Mouse (Mus musculus) liver, embryonic 11.5 days (tissue): Measurements from ENCODE around the gene Synm. TPM values are rescaled to one million over a fixed set of nuclear protein-coding genes. Genes with fewer than 3 reads are reported as not detected.

Source experiments
- ATAC-seq: fragments of 200-750 bp; cut with Nextera tagmentation; replicated peaks from 2 replicates; pipeline ENCODE4 v1.8.0; 2017; ENCODE audit warnings: moderate number of reproducible peaks, mild to moderate bottlenecking, moderate TSS enrichment, moderate library complexity; ENCODE audit not compliant: low FRiP score
- DNase-seq: peaks from one replicate; pipeline ENCODE4 v3.0.0-alpha.2; 2017; ENCODE audit warnings: low spot score
- H3K27ac ChIP-seq: fragments of 300-500 bp; sonication (generic); 2 replicates; pipeline ENCODE4 v1.5.1; 2014; ENCODE audit warnings: mild to moderate bottlenecking, low read depth, low read length, control low read depth
- H3K27me3 ChIP-seq: fragments of 300-500 bp; sonication (generic); replicated peaks from 2 replicates; pipeline ENCODE4 v1.6.1; 2014; ENCODE audit warnings: low read length, mixed read lengths; ENCODE audit not compliant: control insufficient read depth, insufficient read depth
- H3K36me3 ChIP-seq: fragments of 300-500 bp; sonication (generic); 2 replicates; pipeline ENCODE4 v1.6.1; 2014; ENCODE audit warnings: mild to moderate bottlenecking, low read length, moderate library complexity, mixed read lengths; ENCODE audit not compliant: control insufficient read depth, insufficient read depth
- H3K4me1 ChIP-seq: fragments of 300-500 bp; sonication (generic); replicated peaks from 2 replicates; pipeline ENCODE4 v1.6.1; 2014; ENCODE audit warnings: low read length, mixed read lengths; ENCODE audit not compliant: control insufficient read depth, insufficient read depth
- H3K4me2 ChIP-seq: fragments of 300-500 bp; sonication (generic); 2 replicates; pipeline ENCODE4 v1.6.1; 2014; ENCODE audit warnings: mild to moderate bottlenecking, control low read depth, moderate library complexity
- H3K4me3 ChIP-seq: fragments of 300-500 bp; sonication (generic); 2 replicates; pipeline ENCODE4 v1.5.1; 2014; ENCODE audit warnings: low read depth, low read length, control low read depth
- H3K9ac ChIP-seq: fragments of 300-500 bp; sonication (generic); 2 replicates; pipeline ENCODE4 v1.6.1; 2014; ENCODE audit warnings: low read depth, low read length, control low read depth
- H3K9me3 ChIP-seq: fragments of 300-500 bp; sonication (generic); 2 replicates; pipeline ENCODE4 v1.6.1; 2016; ENCODE audit warnings: low read length, inconsistent platforms, mixed read lengths; ENCODE audit not compliant: control insufficient read depth
- WGBS: fragments of 180-500 bp; shearing (Covaris S2); extraction: QIAGEN DNeasy Blood & Tissue Kit; methylation state at CpG from one replicate; pipeline ENCODE4 v1.1.7; 2014; 5-methylcytosine and 5-hydroxymethylcytosine counted together
- microRNA-seq: library from miRNA; unstranded; fragments of <30 nt; microRNA quantifications from one replicate; pipeline ENCODE4, GENCODE M21; 2017; ENCODE audit warnings: borderline number of aligned reads
- polyA plus RNA-seq: library from polyadenylated mRNA; unstranded; fragments of >200 nt; fragmentation: Nextera tagmentation; extraction: Ambion mirVana; gene quantifications from 2 replicates; pipeline ENCODE4 v1.2.1, GENCODE M21; 2014

Synm gene
- polyA plus RNA-seq, 1 experiment from 2014 or later: 0.23 TPM

DNA sequence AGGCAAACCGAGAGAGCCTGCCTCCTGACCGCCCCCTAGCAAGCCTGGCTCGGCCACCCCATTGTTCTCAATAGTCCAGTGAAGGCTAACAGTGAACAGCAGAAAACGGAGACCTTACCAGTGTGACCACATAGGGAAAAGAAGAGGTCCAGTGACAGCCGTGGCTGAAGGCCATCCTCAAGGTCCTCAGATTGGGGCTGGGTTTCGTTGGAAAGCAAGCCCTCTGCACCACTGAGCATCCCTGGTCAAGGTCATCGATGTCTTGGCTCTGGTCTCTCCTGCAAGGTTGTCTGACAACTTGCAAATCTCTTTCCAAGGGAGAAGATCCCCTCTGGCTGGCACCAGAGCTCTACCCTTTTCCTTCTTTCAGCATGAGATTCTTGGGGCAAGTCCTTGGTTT lies 69.7 kb downstream of the Synm start:
- DNase-seq: no peak
- Histone ChIP-seq H3K36me3 (no peaks in the 10 kb centered on the region), H3K4me3 (no peak overlapping the region), H3K27me3 (no peaks in the 10 kb centered on the region), H3K4me2 (no peak overlapping the region), H3K27ac (no peak overlapping the region), H3K9me3 (peaks cover 4% of the 10 kb centered on the region; the same call in 1 of the 2 replicates), H3K4me1 (no peaks in the 10 kb centered on the region), H3K9ac (no peak overlapping the region)
- no peak for ATAC-seq
- WGBS: 72% methylated on average over 7 of the region's 7 CpGs

DNA sequence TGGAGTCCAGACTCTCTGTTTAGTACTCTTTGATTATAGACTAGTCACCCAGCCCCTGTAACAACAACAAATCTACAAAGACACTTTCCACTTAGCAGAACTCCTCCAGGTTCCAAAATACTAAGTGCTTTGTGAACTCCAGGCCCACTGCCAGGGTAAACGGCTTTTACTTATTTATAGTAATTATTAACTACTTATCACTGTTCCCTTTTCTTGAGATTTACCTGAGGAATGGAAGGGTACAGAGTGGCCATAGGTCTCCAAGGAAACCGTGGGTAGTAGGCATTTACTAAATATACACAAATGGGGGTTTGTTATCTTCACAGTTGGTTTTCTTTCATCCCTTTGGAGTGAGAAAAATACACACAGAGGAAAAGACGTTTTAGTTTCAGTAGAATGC lies 71.3 kb downstream of the Synm start:
- no peaks in the 10 kb centered on the region for H3K4me1 ChIP-seq
- H3K36me3 ChIP-seq: no peaks in the 10 kb centered on the region; the same call in 1 of the 2 replicates
- H3K4me2 ChIP-seq: no peak overlapping the region
- no peak overlapping the region for H3K27ac ChIP-seq
- peaks cover 4% of the 10 kb centered on the region; the same call in 1 of the 2 replicates for H3K9me3 ChIP-seq
- 51% methylated on average over 3 of the region's 3 CpGs for WGBS
- no peaks in the 10 kb centered on the region for H3K27me3 ChIP-seq
- ATAC-seq (no peak), DNase-seq (no peak)
- H3K4me3 ChIP-seq: no peak overlapping the region
- H3K9ac ChIP-seq: no peak overlapping the region

DNA sequence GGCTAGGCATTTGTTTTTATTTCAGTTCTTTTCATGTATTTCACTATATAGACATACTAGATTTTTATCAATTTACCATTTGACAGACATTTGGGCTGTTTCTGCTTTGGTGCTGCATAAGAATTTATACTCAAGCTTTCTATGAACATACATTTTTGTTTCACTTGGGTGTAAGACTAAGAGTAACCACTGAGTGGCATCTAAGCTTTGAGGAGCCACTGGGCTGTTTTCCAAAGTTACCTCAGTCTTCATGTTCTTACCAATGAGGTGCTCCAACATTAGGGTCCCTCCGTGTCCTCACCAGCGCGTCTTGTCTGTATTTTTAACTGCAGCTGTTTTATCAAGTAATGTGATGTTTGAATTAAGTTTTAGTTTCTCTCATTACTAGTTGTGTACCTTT lies 73.0 kb downstream of the Synm start:
- Histone ChIP-seq H3K4me3 (no peak overlapping the region), H3K4me1 (no peaks in the 10 kb centered on the region), H3K9ac (no peak overlapping the region), H3K9me3 (peaks cover 4% of the 10 kb centered on the region; the same call in 1 of the 2 replicates), H3K36me3 (no peaks in the 10 kb centered on the region; the same call in 1 of the 2 replicates), H3K27me3 (no peaks in the 10 kb centered on the region), H3K27ac (no peak overlapping the region), H3K4me2 (no peak overlapping the region)
- ATAC-seq (no peak), DNase-seq (no peak)
- 98% methylated on average over 3 of the region's 3 CpGs for WGBS

DNA sequence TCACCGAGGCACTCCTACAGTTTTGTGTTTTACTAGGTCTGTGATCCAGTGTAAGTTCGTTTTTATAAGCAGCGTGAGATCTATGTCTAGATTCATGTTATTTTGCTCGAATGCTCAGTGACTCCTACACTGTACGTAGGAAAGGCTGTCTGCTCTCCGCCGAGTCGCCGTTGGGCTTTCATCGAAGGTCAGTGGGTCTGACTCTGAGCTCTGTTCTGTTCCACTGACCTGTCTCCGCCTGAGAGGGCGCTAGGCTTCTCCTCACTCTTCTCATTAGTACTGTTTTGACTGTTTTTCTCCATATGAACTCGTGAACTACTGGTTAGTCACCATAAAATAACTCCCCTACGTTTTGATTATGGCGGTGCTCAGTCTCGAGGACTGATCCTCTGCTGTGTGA lies 76.5 kb downstream of the Synm start:
- H3K4me3 ChIP-seq: no peak overlapping the region
- 80% methylated on average over 16 of the region's 16 CpGs for WGBS
- peaks cover 4% of the 10 kb centered on the region; the same call in 1 of the 2 replicates for H3K9me3 ChIP-seq
- H3K36me3 ChIP-seq: peaks cover 2% of the 10 kb centered on the region; the same call in 1 of the 2 replicates
- no peaks in the 10 kb centered on the region for H3K27me3 ChIP-seq
- DNase-seq: no peak
- H3K4me2 ChIP-seq: no peak overlapping the region
- ATAC-seq: no peak
- no peaks in the 10 kb centered on the region for H3K4me1 ChIP-seq
- H3K27ac ChIP-seq: no peak overlapping the region
- no peak overlapping the region for H3K9ac ChIP-seq

DNA sequence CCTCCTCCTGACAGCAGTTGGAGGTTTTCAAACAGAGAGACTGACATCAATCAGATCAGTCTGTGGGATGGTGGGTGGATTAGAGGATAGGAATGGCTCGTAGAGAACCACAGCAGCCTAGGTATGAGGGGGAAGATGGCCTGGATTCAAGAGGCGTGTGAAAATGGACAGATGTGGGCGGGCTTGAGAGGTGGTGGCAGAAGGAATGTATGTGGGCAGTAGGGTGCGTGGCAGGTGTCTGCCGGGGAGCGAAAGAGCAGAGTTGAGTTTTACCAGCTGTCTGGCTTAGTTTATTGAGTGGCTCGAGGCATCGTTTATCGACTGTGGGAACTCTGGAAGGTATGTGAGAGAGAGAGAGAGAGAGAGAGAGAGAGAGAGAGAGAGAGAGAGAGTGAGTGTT lies 78.5 kb downstream of the Synm start:
- no peak overlapping the region for H3K9ac ChIP-seq
- H3K27me3 ChIP-seq: no peaks in the 10 kb centered on the region
- ATAC-seq: no peak
- H3K36me3 ChIP-seq: peaks cover 2% of the 10 kb centered on the region; the same call in 1 of the 2 replicates
- H3K4me1 ChIP-seq: no peaks in the 10 kb centered on the region
- H3K9me3 ChIP-seq: peaks cover 4% of the 10 kb centered on the region; the same call in 1 of the 2 replicates
- H3K4me2 ChIP-seq: no peak overlapping the region
- no peak overlapping the region for H3K4me3 ChIP-seq
- H3K27ac ChIP-seq: no peak overlapping the region
- 74% methylated on average over 9 of the region's 9 CpGs for WGBS
- no peak for DNase-seq

Small RNA genes within 50 kb of the gene (microRNA-seq; reads per million reads assigned to microRNA genes)
- not detected for gene Gm23844

Other genes starting within 250 kb of the Synm start
- 12.3 and 14.4 TPM in 2 replicates for gene Lrrc28, start 114.5 kb downstream of the Synm start, polyA plus RNA-seq
- 8.7 and 12.5 TPM in 2 replicates for gene Ttc23, start 112.3 kb downstream of the Synm start, polyA plus RNA-seq
- gene Igf1r, start 193.1 kb upstream of the Synm start, polyA plus RNA-seq: 9.2 and 10.2 TPM in 2 replicates